Mouse (Mus musculus): ENCODE measurements at regions not wholly inside any gene's neighbourhood (a gene's known extent, or its start where the extent isn't known, plus 50 kb on each side); places are given as distances from the start of the nearest gene placed in this dataset.
"Not testable (repeated sequence)": the region's sequence is repeated elsewhere in the genome, so short reads cannot be mapped to it uniquely, and the experiment has no call there.

DNA sequence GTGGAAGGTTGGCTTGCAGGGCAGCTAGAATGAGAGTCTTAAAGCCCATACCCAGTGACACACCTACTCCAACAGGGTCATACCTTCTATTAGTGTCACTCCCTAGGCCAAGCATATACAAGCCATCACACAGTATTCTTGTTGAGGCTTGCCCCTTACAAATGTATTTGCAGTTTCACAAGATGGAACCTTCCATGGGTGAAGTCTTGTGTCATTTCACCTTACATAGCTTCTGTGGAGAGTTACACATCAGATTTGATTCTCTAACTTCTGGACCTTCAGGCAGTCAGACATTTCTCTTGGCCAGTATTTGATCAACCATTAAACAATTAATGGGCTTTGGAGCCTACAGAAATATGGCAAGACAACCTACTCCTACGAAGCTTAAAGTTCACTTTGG, 210.6 kb upstream of the Tbl1xr1 start:
- DNase-seq (ENCODE audit: low spot score), result no peak

DNA sequence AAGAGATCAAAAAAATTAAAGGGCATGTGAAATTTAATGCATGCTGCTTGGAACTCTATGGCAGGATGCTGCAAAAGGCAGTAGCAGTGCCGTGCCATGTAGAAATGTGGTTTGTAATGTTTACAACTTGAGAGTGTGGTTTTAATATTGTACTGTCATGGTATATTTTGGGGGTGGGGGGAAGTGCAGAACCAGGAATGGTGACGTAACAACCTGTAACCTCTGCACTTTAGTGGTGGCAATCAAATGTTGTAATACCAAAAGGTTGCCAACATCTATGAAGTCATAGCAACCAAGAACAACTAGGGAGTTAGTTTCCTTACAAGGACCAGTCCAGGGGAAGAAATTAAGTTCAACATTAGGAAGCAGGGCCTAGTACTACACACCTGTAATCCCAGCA, 198.1 kb upstream of the Tbl1xr1 start:
- no peak for DNase-seq (ENCODE audit: low spot score)

DNA sequence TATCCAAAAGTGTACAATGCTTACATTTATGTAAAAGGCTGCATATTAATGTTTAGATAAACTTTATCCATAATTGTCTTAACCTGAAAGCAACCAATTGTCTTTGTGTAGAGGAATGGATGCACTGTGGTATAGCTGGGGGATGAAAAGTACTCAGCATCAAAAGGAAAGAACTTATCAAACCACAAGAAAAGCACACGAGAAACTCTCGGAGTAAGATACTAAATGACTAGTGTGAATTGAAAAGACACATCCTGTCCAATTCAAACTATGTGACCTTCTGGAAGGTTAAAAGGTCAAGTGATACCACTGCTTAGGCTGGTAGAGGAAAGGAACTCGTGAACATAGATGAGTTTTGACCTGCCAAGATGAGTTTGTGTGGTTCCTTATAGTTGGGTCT, 192.2 kb upstream of the Tbl1xr1 start:
- no peak for DNase-seq (ENCODE audit: low spot score)

DNA sequence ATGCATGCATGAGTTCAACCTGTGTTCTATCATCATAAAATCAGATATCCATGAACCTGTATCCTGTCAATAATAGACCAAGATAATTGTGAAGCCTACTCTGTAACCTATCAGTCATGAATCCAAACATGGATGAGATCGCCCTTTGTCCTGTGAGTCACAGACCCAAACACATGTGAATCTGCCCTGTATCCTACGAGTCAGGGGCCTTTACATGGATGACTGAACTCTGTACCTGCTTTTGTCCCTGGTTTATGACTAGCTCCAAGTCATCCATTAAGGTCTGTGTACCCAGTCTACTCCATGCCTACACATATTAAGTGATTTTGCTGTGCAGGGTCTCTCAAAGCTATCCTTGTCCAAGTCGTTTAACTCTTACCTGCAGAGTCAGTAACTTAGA, 187.7 kb upstream of the Tbl1xr1 start:
- DNase-seq (ENCODE audit: low spot score), result no peak

DNA sequence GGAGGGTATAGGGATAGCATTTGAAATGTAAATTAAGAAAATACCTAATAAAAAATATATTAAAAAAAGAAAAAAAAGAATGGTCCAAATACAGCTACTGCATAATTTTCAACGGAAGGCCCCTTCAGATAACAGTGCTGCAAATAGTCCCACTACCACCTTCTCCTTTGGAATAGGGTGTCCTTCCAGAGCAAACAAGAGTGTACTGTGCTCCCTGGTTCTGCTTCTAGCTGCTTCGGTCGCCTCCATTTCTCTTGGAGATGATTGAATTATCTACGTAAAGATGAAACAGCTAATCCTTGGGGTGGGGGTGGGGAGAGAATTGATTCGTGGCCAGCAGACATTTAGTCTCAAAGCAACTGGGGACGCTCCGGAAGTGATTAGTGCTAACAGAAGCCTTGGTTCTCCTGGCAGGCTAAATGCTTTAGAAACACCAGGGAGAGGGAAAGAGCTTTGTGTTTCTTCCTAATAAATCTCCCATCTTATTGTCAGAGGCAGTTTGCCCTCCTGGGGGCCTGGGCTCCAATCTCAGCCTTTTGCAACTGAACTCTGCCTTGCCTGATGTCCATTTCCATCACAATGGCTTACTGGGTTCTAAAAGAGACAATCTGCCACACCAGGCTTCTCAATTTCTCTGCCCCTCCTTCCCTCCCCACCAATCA, 184.5 kb upstream of the Tbl1xr1 start:
- no peak for DNase-seq (ENCODE audit: low spot score)

DNA sequence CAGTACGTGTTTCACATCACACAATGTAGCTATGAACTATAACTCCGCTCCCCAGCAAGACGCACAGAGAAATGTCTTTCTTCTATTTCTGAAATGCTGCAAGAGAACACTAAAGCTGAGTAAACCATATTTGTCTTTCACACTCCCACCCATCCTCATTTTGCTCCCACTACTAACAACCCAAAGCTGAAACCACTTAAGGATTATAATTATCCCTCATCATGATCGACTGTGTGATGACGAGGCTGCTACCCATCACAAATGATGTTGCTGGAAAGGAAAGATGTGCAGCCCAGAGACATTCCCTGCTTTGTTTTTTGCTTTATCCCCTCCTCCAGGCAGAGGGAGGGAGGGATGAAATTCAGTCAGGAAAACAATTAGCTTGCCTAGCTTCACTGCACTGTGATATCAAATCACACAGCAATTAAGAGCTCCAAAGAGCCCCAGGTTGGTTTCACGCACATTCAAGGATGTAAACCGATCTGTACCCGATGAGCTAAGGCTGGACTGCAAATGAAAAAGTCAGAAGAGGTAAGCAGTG, 183.5 kb upstream of the Tbl1xr1 start:
- peak; percentile 18 for DNase-seq (ENCODE audit: low spot score)

DNA sequence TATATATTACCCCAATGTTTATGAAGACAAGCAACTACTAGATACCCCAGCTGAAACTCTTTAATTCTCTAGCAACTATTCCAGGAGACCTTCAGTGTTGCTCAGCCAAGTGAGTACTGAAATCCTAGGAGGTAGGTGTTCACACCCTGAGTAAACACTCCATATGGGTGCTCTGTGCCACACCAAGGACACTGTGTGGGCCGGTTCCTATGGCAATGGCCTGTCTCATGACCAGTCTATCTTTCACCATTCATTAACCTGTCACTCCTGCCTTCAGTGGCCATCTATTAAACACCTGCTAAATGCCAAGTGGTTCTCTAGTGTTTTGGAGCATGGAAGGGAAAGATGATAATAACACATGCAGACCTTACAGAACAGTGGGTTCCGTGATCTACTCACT, 180.9 kb upstream of the Tbl1xr1 start:
- no peak for DNase-seq (ENCODE audit: low spot score)

DNA sequence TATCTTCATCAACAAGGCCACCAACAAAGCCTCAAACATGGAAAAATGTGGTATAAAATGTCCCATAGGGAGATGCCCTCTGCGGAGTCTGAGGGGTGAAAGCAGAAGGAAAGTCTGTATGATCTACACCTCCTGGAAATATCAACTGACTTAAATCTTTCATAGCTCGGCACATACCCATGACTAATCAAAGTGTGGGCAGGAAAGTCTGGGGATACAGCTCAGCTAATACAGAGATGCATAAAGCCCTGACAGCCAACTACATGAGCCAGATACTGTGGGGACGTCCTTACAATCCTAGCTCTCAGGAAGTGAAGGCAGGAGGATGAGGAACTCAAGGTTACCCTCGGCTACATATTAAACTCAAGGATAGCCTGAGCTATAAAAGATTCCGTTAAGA, 178.2 kb upstream of the Tbl1xr1 start:
- DNase-seq (ENCODE audit: low spot score), result no peak

DNA sequence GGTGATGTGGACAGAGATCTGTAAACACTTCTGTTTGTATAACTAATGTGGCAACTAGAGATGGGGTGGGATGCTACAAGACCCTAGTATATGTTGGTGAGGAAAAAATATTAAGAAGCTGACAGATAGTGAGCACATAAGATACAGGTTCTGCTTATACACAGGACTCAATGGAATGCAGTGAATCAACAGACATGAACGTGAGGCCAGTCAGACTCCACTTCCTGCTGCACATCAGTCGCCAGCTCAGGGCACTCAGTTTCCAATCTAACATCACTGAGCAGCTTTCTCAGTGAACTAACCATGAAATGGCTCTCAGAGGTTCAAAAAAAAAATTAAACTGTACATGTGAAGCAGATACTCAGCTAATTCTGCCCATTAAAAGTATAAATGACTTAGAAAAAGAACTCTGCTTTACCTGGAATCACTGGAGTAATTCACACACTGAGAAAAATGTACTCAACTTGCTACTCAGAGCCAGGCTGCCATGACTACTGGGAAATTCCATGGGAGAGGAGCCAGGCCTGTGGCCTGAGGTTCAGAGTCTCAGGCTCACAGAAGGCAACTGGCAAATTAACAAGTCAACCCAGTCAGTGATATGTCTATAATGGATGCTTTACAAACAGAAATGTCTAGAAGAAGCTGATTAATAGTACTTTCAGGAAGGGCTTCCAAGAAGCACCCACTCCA, 170.9 kb upstream of the Tbl1xr1 start:
- DNase-seq (ENCODE audit: low spot score), result no peak

DNA sequence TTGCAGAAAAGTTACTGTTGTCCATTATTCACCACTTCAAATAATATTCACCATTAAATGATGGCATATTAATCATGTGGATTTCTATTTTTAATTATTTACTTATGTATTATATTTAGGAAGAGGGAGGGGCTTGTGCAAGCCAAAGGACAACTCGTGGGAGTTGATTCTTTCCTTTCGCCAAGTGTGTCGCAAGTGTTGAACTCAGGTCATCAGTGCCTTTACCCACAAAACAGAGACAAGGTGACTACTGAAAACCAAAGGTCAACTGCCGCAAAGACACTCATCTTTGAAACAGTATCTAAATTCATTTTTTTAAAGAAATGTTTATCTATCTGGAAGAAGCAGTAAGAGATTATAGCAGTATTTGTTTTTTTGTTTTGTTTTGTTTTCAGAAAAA, 167.6 kb upstream of the Tbl1xr1 start:
- DNase-seq (ENCODE audit: low spot score), result no peak

DNA sequence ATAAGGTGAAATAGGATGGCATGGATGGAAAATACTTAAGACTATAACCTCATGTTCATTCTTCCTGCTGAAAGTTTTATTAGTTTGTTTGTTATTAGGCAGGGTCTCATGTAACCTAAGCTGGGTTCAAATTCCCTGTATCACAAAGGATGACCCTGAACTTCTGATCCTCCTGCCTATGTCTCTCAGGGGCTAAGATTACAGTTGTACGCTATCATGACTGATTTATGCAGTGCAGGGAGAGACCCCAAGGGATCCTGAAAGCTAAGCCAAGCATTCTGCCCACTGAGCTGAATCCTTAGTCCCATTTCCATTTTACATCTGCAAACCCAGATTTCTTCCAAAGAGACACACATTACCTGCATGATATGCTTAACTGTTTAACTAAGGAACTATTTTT, 166.4 kb upstream of the Tbl1xr1 start:
- no peak for DNase-seq (ENCODE audit: low spot score)

DNA sequence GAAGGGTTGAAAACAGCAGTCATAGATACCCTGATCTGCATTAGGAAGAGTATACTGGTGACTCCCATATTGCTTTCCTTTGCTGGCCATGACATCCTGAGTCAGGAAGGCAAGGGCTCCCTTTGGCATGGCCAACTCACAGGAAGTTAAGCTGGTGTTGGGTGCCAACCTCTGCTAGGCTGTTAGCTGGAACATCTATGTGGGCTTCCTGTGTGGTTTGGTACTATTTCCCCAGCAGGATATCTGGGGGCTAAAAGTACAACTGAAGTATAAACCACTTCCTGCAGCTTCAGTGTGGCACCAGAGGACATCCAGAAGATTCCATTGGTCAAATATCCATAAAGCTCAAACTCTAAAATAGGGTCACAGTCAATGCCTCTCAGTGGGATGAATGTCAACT, 165.4 kb upstream of the Tbl1xr1 start:
- DNase-seq (ENCODE audit: low spot score), result no peak

DNA sequence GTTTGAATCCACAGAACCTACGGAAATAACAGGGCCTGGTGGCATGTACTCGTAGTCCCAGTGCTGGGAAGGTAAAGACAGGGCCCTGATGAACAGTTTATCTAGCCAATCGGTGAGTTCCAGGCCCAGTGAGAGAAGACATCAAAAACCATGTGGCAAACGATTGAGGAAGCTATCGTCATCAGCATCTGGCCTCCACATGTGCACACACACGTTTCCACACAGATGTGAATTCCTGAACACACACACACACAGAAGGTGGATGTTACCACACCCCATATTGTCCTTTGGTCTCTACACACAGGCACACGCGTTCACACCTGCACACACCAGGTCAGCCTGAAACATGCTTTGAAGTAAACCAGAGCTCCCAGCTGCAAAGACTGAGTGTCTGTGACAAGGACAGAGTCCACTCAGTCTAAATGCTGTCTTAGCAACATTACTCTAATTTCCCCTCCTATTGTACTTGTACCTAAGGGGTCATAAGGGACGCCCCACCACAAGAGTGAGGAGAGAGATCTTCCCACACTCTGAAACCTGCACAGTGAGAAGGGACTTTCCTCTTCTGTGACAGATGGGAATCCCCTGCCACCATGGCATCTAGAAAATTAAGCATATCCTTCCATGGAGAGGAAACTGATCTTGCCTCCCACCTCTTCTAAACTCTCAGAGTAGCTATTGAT, 159.1 kb upstream of the Tbl1xr1 start:
- DNase-seq (ENCODE audit: low spot score), result no peak

DNA sequence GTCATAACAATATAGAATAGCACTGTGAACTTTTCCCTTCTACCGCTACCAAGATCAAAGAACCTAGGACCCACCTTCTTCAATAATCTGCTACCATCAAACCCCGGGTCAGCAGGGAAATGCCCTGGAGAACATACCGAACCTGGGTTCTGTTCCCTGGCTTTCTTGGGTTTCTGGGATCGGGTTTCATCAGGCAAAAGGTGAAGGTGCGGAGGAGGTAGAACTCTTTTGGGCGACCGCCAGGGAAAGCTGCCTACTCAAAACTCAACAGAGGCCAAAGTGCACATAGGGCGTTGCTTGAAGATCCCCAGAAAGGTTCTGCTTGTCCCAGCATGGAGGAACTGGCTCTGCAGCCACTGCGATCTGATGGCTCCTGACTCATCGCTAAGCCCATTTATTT, 158.0 kb upstream of the Tbl1xr1 start:
- no peak for DNase-seq (ENCODE audit: low spot score)

DNA sequence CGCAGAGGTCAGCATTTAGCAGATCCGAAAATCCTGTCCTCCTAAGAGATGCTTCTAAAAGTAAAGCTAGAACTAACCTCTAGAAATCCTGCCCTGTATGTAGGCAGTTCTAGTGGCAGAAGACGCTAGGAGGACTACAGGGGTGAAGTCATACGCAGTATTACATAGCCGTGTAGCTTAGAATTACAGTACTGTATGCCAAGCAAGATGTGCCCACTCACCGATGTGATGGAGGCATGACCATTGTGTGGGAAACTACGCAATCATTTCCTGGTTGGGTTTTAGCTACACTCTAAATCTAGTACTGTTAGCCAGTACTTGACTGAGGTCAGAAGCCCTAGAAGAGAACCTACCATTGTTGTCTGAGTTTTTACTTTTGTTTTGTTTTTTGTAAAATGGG, 156.5 kb upstream of the Tbl1xr1 start:
- DNase-seq (ENCODE audit: low spot score), result no peak

DNA sequence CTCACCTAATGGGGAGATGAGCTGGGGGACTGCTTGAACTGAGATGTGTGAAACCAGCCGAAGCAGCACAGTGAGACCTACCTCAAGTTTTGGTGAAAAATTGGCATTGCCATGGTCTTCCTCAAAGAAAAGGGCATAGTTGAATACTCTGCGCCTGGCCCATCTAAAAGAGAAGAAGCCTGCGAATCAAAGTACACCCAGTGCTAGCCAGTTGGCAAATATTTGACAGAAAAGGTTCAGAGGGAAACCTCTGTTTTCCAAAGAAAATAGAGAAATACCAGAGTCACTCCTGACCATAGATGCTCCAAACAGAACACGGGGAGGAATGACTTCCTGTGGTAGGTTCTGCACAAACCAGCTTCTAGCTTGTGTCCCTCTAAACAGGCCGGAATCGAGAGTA, 144.5 kb upstream of the Tbl1xr1 start:
- DNase-seq (ENCODE audit: low spot score), result no peak

DNA sequence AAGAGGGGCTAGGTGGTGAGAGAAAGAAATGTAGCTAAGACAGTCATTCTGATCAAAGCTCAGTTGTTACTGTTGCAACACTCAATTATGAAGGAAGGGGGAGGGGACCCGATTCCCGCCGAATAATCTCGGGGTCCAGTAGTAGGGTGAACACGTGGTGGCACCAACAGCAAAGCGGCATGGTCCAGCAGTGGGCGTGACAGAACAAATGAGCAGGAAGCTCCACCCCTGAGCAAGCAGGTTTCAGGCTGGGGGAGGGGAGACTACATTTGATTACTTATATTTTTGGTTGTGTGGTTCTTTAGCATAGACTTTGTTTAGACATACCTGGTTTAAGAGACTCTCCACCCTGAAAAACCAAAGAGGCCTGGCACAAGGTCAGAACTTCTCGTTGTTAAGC, 143.8 kb upstream of the Tbl1xr1 start:
- DNase-seq (ENCODE audit: low spot score), result not testable (repeated sequence)

DNA sequence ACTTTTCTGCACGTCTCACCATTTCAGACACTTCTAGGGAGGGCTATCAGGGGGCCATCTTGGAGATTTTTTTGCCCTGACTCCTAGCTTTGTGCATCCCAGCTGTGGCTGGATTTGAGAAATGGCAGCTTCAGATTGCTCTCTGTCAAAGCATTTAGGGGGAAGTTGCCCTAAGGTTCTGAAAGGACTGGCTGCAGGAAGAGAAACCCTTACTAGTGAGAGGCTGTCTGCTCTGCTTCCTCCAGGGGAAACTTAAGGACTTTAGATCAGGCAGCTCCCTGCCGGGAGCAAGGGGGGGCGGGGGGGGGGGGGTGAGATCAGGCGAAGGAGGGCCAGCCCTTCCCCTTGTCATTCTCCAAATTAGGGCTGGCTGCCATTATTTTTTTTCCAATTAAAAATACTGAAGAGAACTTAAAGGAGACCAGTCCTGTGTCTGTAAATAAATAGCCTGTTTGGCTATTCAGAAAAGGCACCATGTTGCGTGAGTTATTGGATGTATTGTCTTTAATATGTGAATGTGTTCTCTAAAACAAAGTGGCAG, 141.7 kb upstream of the Tbl1xr1 start:
- no peak for DNase-seq (ENCODE audit: low spot score)

DNA sequence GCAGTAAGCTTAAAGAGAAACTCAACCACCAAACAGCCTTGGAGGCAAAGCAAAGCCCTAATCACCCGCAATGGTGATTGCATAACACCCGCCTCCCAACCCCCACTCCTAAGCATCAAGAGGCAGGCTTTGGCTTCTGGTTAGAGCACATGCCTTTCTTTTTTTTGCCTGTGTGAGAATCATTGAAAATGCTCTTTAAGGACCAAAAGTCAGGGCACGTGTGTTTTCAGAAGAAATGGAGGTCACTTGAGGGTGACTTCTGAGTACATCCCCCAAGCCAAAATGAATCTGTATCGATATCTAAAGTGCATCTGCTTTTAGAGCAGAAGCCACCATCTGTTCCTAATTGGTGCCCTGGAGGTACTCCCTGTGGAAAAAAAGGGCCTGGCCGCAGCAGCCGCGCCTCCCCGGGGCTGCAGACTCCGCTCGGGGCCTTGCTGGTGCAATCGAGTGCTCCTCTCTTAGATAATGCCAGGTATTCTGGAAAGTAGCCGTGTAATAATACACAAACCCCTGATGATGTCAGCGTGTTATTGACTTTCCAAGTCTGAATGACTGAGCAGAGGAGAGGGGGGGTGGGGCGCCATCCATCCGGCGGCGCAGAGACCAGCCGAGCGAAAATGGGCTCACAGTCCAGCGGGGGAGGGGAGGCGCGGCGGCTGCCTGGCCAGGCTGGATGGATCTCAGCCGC, 140.7 kb upstream of the Tbl1xr1 start:
- peak; percentile 91 for DNase-seq (ENCODE audit: low spot score)

DNA sequence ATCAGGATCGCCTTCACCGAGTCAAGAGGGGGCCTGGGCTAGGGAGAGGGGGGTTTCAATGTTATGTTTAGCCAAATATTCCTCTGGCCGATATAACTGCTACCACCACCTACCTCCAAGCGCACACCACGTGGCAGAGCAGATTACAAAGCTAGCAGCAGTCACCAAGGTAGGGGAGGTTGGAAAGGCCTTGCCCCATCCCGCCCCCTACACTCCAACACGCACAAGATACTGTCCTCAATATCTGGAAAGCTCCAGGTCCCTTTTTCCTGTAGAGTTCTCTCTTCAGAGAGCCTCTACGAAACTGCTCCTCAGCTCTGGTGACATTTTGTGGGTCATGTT, 140.2 kb upstream of the Tbl1xr1 start:
- no peak for DNase-seq (ENCODE audit: low spot score)

DNA sequence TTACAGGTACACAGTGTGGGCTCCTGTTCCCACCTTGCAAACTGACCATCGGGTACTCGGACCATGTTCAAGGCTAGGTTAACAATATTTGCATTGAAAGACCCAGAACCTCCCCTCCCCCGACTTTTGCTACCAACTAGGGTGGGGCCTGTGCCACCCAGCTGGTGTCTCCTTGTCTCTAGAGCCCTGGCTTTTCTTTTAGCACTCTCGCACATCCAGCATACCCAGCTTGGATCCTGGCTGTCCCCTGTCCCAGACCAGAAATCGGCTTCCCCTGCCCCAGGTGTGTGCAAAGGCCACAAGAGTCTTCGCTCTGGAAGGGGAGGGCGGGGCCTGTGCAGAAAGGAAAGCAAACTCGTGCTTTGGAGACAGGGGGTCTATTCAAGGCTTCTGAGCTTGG, 139.8 kb upstream of the Tbl1xr1 start:
- DNase-seq (ENCODE audit: low spot score), result no peak

DNA sequence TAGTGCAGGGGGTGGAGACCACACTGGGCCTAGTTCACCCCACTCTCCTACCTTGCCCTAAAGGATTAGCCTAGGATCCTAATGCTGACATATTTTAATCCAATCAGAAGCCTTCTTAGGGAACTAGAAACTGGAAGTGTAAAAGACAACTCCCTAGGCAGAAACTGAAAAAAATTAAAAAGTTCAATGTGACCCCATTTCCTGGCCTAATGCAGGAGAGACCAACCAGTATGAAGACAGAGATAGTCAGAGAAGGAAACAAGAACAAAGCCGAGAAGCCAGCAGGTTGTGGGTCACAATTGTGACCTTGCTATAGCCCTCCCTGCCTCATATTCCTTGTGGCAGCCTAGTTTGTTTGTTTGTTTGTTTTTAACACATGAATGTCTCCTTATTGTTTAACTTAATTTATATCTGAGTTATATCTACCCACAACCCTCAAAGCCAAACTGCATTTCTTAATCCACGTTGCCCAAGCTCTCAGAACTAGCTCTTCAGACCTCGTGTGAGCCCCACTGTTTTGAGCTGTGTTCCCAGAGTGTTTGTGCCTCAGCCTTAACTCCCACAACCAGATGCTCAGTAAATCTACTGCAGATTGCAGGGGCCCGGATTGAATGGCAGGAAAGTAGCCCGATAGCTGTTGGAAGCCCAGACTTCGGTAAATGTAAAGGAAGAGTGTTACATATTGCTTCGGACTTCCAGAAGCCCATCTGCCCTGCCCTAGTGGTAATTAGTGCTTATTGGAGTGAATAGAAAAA, 139.0 kb upstream of the Tbl1xr1 start:
- no peak for DNase-seq (ENCODE audit: low spot score)

All from layer of hippocampus, adult 9-10 months (tissue).